Mouse (Mus musculus): Measurements from ENCODE around the gene Ankle2. TPM values are rescaled to one million over a fixed set of nuclear protein-coding genes. Genes with fewer than 3 reads are reported as not detected.

The Ankle2 gene
- 20.7 TPM for polyA plus RNA-seq (2014; fragmentation: Illumina TruSeq; extraction: RNeasy Lipid Tissue Mini Kit (QIAGEN cat#74804); ENCODE audit: low read depth, low replicate concordance)

GRCm38 (mm10) chr5:110230780-110231461, at the start of gene Ankle2:
Ankle2 (plus strand) TSS chr5:110231004.

GRCm38 (mm10) chr5:110269141-110270101, 38.6 kb downstream of the Ankle2 start, which contains the start of gene Pgam5:
Pgam5 (minus strand) TSS chr5:110269913.

GRCm38 (mm10) chr5:110285770-110286445, 55.1 kb downstream of the Ankle2 start, which contains the start of the genes Pxmp2 and Pole:
Pxmp2 (minus strand) TSS chr5:110286186.
Pole (plus strand) TSS chr5:110286306.

Other genes with a start within 250 kb of the Ankle2 start
- gene Zfp932, start 234.5 kb upstream of the Ankle2 start, polyA plus RNA-seq (2014; fragmentation: Illumina TruSeq; extraction: RNeasy Lipid Tissue Mini Kit (QIAGEN cat#74804); ENCODE audit: low read depth, low replicate concordance), result 48.7 TPM
- gene Gm17655, start 158.5 kb upstream of the Ankle2 start, polyA plus RNA-seq (2014; fragmentation: Illumina TruSeq; extraction: RNeasy Lipid Tissue Mini Kit (QIAGEN cat#74804); ENCODE audit: low read depth, low replicate concordance), result 3.6 TPM
- gene Gm35315, start 136.6 kb upstream of the Ankle2 start, polyA plus RNA-seq (2014; fragmentation: Illumina TruSeq; extraction: RNeasy Lipid Tissue Mini Kit (QIAGEN cat#74804); ENCODE audit: low read depth, low replicate concordance), result 6.0 TPM
- gene Plcxd1, start 131.0 kb upstream of the Ankle2 start, polyA plus RNA-seq (2014; fragmentation: Illumina TruSeq; extraction: RNeasy Lipid Tissue Mini Kit (QIAGEN cat#74804); ENCODE audit: low read depth, low replicate concordance), result not detected
- not detected for gene Gtpbp6, start 122.8 kb upstream of the Ankle2 start, polyA plus RNA-seq (2014; fragmentation: Illumina TruSeq; extraction: RNeasy Lipid Tissue Mini Kit (QIAGEN cat#74804); ENCODE audit: low read depth, low replicate concordance)
- 4.1 TPM for gene Zfp605, start 120.9 kb upstream of the Ankle2 start, polyA plus RNA-seq (2014; fragmentation: Illumina TruSeq; extraction: RNeasy Lipid Tissue Mini Kit (QIAGEN cat#74804); ENCODE audit: low read depth, low replicate concordance)
- gene Chfr, start 95.2 kb upstream of the Ankle2 start, polyA plus RNA-seq (2014; fragmentation: Illumina TruSeq; extraction: RNeasy Lipid Tissue Mini Kit (QIAGEN cat#74804); ENCODE audit: low read depth, low replicate concordance), result 12.9 TPM
- 6.9 TPM for gene Golga3, start 54.3 kb upstream of the Ankle2 start, polyA plus RNA-seq (2014; fragmentation: Illumina TruSeq; extraction: RNeasy Lipid Tissue Mini Kit (QIAGEN cat#74804); ENCODE audit: low read depth, low replicate concordance)
- 18.0 TPM for gene Pgam5, start 38.9 kb downstream of the Ankle2 start, polyA plus RNA-seq (2014; fragmentation: Illumina TruSeq; extraction: RNeasy Lipid Tissue Mini Kit (QIAGEN cat#74804); ENCODE audit: low read depth, low replicate concordance)
- 211 TPM for gene Pxmp2, start 55.2 kb downstream of the Ankle2 start, polyA plus RNA-seq (2014; fragmentation: Illumina TruSeq; extraction: RNeasy Lipid Tissue Mini Kit (QIAGEN cat#74804); ENCODE audit: low read depth, low replicate concordance)
- gene Pole, start 55.3 kb downstream of the Ankle2 start, polyA plus RNA-seq (2014; fragmentation: Illumina TruSeq; extraction: RNeasy Lipid Tissue Mini Kit (QIAGEN cat#74804); ENCODE audit: low read depth, low replicate concordance), result 1.1 TPM
- not detected for gene P2rx2, start 112.2 kb downstream of the Ankle2 start, polyA plus RNA-seq (2014; fragmentation: Illumina TruSeq; extraction: RNeasy Lipid Tissue Mini Kit (QIAGEN cat#74804); ENCODE audit: low read depth, low replicate concordance)
- not detected for gene Lrcol1, start 113.7 kb downstream of the Ankle2 start, polyA plus RNA-seq (2014; fragmentation: Illumina TruSeq; extraction: RNeasy Lipid Tissue Mini Kit (QIAGEN cat#74804); ENCODE audit: low read depth, low replicate concordance)
- 2.6 TPM for gene Fbrsl1, start 217.5 kb downstream of the Ankle2 start, polyA plus RNA-seq (2014; fragmentation: Illumina TruSeq; extraction: RNeasy Lipid Tissue Mini Kit (QIAGEN cat#74804); ENCODE audit: low read depth, low replicate concordance)